Mouse (Mus musculus) erythroblast, embryonic 14.5 days (primary cell): ENCODE results near the gene Hsd17b10. TPM values are rescaled to one million over a fixed set of nuclear protein-coding genes. Genes with fewer than 3 reads are reported as not detected.

Experiments
- H3K27me3 ChIP-seq: 2 replicates; pipeline ENCODE4 v1.6.1; 2012; ENCODE audit warnings: inconsistent platforms; ENCODE audit not compliant: control insufficient read depth
- H3K36me3 ChIP-seq: 2 replicates; pipeline ENCODE4 v1.6.1; 2012; ENCODE audit warnings: mild to moderate bottlenecking, inconsistent platforms; ENCODE audit not compliant: control insufficient read depth
- H3K4me1 ChIP-seq: 2 replicates; pipeline ENCODE4 v1.6.1; 2012; ENCODE audit warnings: inconsistent platforms; ENCODE audit not compliant: control insufficient read depth
- H3K4me3 ChIP-seq: replicated peaks from 2 replicates; pipeline ENCODE3; 2012; ENCODE audit warnings: moderate library complexity, mild to moderate bottlenecking, inconsistent platforms
- H3K9me3 ChIP-seq: 2 replicates; pipeline ENCODE4 v1.6.1; 2012; ENCODE audit warnings: low read length, inconsistent platforms, mixed read lengths; ENCODE audit not compliant: control insufficient read depth
- GATA1 ChIP-seq: IDR thresholded peaks from 2 replicates; pipeline ENCODE4 v1.6.1; 2012; ENCODE audit warnings: low read length, inconsistent platforms, mixed read lengths
- TAL1 ChIP-seq: IDR thresholded peaks from 3 replicates; pipeline ENCODE4 v1.6.1; 2012; ENCODE audit warnings: low read length, inconsistent platforms, mixed read lengths
- polyA plus RNA-seq: library from polyadenylated mRNA; stranded (reverse); fragments of >175 nt; gene quantifications from 2 replicates; pipeline ENCODE4 v1.2.3, GENCODE M21; 2012

Hsd17b10 gene
- polyA plus RNA-seq, 1 experiment, result 2.3 TPM

GRCm38 (mm10) chrX:152019294-152019693 lies 17.6 kb downstream of the Hsd17b10 start:
- Histone ChIP-seq H3K27me3 (peaks cover 10% of the 10 kb centered on the region; the same call in 1 of the 2 replicates), H3K4me3 (peak overlapping the region; percentile 91), H3K4me1 (peaks cover 34% of the 10 kb centered on the region), H3K36me3 (peaks cover 27% of the 10 kb centered on the region), H3K9me3 (peaks cover 9% of the 10 kb centered on the region)
- TF ChIP-seq GATA1, result no peak
- TF ChIP-seq TAL1, result peak; percentile 30; the same call in 1 of the 3 replicates

GRCm38 (mm10) chrX:152039865-152040264 lies 38.2 kb downstream of the Hsd17b10 start:
- Histone ChIP-seq H3K9me3 (no peaks in the 10 kb centered on the region), H3K36me3 (peaks cover 88% of the 10 kb centered on the region), H3K27me3 (peaks cover 6% of the 10 kb centered on the region; the same call in 1 of the 2 replicates), H3K4me1 (peaks cover 24% of the 10 kb centered on the region), H3K4me3 (no peak overlapping the region)
- TF ChIP-seq TAL1, result no peak
- no peak for TF ChIP-seq GATA1

- Histone ChIP-seq H3K9me3 (no peaks in the 10 kb centered on the region), H3K27me3 (peaks cover 4% of the 10 kb centered on the region; the same call in 1 of the 2 replicates), H3K4me3 (no peak overlapping the region), H3K36me3 (peaks cover 88% of the 10 kb centered on the region), H3K4me1 (no peaks in the 10 kb centered on the region)
- TF ChIP-seq GATA1 (no peak), TAL1 (no peak)
These were observed 45.6 kb downstream of the Hsd17b10 start for GRCm38 (mm10) chrX:152047230-152047629.

GRCm38 (mm10) chrX:152052546-152052945 lies 50.9 kb downstream of the Hsd17b10 start:
- TF ChIP-seq TAL1, result no peak
- TF ChIP-seq GATA1, result no peak

More at GRCm38 (mm10) chrX:152052546-152052945, 50.9 kb downstream of the Hsd17b10 start:
- Histone ChIP-seq H3K4me3 (no peak overlapping the region), H3K4me1 (no peaks in the 10 kb centered on the region), H3K9me3 (no peaks in the 10 kb centered on the region), H3K36me3 (peaks cover 88% of the 10 kb centered on the region), H3K27me3 (peaks cover 3% of the 10 kb centered on the region; the same call in 1 of the 2 replicates)

Other genes with a start within 250 kb of the Hsd17b10 start
- gene Huwe1, start 201.0 kb upstream of the Hsd17b10 start, polyA plus RNA-seq, result 0.88 and 0.98 TPM in 2 replicates
- 0.25 and 0.48 TPM in 2 replicates for gene Ribc1, start 14.4 kb downstream of the Hsd17b10 start, polyA plus RNA-seq
- gene Smc1a, start 14.6 kb downstream of the Hsd17b10 start, polyA plus RNA-seq, result 2.4 and 2.9 TPM in 2 replicates
- 0.01 and 0.05 TPM in 2 replicates for gene Iqsec2, start 142.4 kb downstream of the Hsd17b10 start, polyA plus RNA-seq
- 13.9 and 17.9 TPM in 2 replicates for gene Kdm5c, start 231.2 kb downstream of the Hsd17b10 start, polyA plus RNA-seq